Mouse (Mus musculus) liver, adult 2 months (tissue): ENCODE data around the gene Atrn.

ENCODE experiments used
- CTCF ChIP-seq: fragments of 200-500 bp; IDR thresholded peaks from 2 replicates; pipeline ENCODE4 v1.5.1; 2011; ENCODE audit warnings: low read depth, low read length, control low read depth
- POLR2A ChIP-seq: fragments of 200-500 bp; IDR thresholded peaks from 2 replicates; pipeline ENCODE4 v1.6.1; 2011; ENCODE audit warnings: low read length, control low read depth; ENCODE audit not compliant: insufficient read depth; ENCODE audit errors: extremely low read depth

DNA sequence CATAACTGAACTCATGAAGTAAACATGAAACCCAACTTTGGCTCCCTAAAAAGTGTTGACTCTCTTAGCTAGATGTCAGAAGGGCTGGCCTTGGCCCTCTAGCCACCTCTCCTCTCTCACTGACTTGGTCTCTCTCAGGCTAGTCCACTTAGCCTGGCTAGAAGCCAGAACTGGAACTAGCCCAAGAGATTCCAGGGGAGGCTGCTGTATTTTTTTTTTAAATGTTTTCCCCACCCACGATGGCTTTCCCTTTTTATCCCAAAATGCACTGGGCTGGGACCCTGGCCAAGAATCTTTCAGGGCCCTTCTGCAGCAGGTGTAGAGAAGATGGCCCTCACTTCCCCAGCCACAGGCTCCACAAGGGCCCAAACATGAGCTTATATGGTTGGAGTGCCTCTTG is 153.1 kb downstream of the Atrn start:
- TF ChIP-seq CTCF, result no peak
- no peak for TF ChIP-seq POLR2A
